Mouse (Mus musculus) adrenal gland, adult 18-20 months (tissue): ENCODE measurements around the gene Nsun2. TPM values are rescaled to one million over a fixed set of nuclear protein-coding genes. Genes with fewer than 3 reads are reported as not detected.

Source experiments
- DNase-seq, 2 experiments: peaks; one replicate each; pipeline ENCODE4 v3.0.0; 2021 to 2022; ENCODE audit warnings: low spot score in 2 of 2
- total RNA-seq, 2 experiments: library from RNA; stranded (reverse); gene quantifications; 1 replicate in 1 of 2; 2 replicates in 1 of 2; pipeline ENCODE4 v1.2.3; 2021

Nsun2 gene
- total RNA-seq, 2 experiments from 2014 or later: 77.3 to 85.7 TPM

GRCm38 (mm10) chr13:69523444-69524157 lies 9.9 kb upstream of the Nsun2 start:
- no peak for DNase-seq

GRCm38 (mm10) chr13:69524158-69524530 lies 9.4 kb upstream of the Nsun2 start:
- no peak for DNase-seq

DNA sequence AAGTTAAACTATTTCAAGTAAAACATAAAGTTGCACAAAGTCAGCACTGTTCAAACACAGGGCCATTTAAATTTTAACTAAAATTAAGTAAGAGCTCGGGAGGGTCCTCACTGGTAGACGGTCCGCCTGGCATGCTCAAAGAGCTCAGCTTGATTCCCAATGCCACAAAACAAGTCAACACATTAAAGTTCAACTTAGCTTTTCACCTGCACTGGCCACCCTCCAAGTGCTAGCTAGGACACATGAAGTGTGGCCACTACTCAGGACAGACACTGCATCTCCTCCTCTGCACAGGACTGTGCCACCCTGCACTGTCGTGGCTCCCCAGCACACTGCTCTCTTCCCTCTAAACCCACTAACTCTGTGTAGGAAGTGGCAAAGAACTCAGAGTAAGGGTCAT lies 7.7 kb upstream of the Nsun2 start:
- DNase-seq: no peak

GRCm38 (mm10) chr13:69528531-69528930 lies 5.0 kb upstream of the Nsun2 start:
- no peak for DNase-seq

DNA sequence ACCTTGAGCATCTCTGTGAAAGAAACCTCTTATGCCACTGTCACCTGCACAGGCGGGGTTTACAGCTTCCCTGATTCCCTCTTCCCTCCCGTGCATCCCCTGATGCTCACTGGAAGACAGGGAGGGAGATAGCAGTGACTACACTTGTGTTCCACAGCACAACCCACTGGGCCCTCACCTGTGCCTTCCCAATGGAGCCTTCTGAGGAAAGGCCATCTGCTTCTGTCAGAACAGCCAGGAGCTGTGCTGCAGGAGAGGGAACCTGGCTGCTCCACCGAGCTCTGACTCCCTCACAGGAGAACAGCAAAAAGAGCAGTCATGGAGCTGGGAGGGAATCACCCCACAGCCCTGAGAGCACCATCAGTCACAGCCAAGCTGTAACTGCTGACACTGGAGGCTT lies 3.4 kb upstream of the Nsun2 start:
- DNase-seq: no peak

DNA sequence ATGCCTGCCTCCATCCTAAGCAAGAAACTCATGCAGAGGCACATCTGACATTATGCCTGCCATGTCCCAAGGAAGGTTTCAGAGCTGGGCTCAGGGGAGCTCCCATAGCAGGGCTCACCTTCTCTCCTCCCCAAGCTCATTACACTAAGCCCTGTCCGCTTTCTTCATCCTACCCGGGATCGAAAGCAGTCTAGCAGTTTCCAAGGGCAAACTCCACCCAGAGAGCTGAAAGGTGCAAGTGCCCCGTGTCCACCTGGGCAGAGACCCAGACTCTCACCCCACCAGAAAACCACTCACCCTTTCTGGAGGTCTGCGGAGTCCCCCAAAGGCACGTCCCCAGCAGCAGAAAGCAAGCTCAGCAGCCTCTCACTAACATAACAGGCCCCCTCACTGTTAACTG lies 2.6 kb upstream of the Nsun2 start:
- no peak for DNase-seq

- DNase-seq: no peak
Measured at GRCm38 (mm10) chr13:69531431-69531830, 2.1 kb upstream of the Nsun2 start.

DNA sequence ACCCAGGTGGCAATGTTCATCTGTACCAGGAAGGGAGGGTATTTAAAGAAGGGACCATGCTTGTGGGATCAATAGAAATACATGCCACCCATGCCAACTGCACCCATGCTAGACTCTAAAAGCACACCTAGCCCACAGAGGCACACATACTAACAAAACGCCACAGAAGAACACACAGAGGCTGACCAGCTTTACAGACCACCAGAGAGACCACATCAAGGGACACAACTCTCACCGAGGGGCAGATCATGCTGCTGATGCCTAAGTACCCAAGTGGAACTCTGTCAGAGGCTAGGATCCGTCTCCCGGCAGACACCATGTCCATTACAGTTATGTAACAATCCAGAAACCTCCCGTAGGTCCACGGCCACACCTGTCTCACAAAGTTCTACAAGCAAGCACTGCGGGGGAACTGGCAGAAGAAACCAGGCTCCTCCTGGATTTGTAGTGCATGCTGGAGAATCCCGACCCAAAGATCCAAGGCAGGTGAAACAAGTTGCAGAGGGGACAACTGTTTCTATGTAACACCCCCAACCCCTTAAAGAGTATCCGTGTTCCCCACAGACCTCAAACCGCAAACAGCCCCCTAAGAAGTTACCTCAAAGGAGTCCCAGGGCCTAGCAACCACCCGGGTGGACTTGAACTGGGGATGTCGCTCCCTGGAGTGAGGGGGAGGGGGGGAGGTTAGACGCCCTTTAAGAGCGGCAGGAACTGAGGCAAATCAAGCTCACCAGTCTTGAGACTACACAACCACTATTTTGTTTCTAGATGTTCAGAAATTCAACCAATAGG lies 1.2 kb upstream of the Nsun2 start:
- peak in 1 of 2 experiments; percentile 6 for DNase-seq

DNA sequence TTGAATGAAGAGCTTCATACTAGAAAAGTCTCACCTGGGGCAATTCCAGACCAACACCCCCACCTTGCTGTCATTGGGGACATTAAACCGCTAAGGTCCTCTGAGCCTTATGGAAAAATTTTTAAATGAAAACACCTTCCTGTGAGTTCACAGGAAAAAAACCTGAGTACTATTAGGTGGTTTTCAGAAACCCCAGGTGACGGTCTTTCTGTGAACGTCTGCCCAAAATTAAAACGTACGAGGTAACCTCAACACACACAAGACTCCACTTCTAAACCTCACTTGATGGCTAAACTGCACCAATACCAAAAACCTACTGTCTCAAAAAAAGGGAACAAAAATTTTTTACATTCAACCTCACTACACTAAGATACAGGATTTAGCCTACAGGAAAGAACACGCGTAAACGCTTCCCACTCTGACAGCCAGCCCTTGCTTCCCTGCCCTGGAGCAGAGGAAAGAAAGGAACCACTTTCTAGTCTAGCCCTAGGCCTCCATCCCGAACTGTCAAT lies 597 bp upstream of the Nsun2 start:
- no peak for DNase-seq

DNA sequence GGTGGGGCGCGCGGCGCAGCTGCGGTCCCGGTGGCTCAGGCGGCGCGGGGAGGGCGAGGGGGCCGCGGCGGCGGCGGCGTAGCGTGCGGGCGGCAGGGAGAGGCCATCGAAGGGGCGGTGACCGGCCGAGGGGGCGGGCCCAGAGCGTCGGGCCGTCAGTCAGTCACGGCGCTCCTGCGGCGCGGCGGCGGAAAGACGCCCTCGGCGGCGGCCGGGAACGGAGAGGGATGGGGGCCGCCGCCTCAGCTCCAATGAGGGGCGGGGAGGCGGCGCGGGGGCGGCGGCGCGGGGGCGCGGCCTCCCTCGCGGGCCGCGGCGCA lies 748 bp downstream of the Nsun2 start, which contains the start of gene Tent4a:
Gene Tent4a, minus strand, starts transcription at position 284 of the 320 bp plus-strand sequence.
- no peak for DNase-seq

- peak; percentile 97 to 98 for DNase-seq
Measured at GRCm38 (mm10) chr13:69534654-69535551, 1.4 kb downstream of the Nsun2 start.

GRCm38 (mm10) chr13:69536021-69536420 lies 2.5 kb downstream of the Nsun2 start:
- DNase-seq: no peak

- DNase-seq: no peak
Measured at GRCm38 (mm10) chr13:69537366-69537765, 3.8 kb downstream of the Nsun2 start.

GRCm38 (mm10) chr13:69538327-69538726 lies 4.8 kb downstream of the Nsun2 start:
- DNase-seq: no peak

DNA sequence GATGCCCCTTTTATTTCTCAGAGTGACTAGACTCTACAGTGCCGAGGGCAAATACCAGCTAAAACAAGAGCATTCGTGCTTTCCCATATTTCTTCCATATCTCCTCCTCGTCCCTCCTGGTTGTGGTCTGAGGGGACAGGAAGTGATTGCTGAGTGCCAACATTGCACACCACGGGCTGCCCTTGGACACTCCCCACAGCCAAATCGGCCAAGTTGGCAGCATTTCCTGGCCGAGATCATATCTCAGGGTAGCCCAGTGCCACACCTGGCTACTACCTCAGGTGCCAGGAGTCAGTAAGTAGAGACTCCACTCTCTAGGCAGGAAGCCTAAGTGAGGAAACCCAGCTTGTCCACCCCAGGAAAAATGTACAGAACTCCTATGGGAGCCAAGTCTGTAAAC lies 7.7 kb downstream of the Nsun2 start:
- no peak for DNase-seq

DNA sequence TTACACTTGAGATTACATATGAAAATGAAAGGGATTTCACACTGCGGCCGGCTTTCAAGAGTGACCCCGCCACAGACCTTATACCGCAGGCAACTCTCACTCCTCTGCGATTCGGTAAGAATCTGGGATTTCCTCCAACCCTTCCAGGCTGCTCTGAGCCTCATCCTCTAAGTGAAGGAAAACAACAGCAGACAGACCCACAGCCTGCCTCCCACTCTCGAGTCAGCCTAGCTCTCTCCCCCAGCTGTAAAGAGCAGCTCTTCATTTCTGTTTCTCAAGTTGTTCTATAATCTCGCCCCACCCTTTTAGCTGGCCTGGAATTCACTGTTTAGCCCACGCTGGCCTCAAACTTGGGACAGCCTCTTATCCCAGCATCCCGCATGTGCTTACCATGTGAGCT lies 8.2 kb downstream of the Nsun2 start:
- no peak for DNase-seq

DNA sequence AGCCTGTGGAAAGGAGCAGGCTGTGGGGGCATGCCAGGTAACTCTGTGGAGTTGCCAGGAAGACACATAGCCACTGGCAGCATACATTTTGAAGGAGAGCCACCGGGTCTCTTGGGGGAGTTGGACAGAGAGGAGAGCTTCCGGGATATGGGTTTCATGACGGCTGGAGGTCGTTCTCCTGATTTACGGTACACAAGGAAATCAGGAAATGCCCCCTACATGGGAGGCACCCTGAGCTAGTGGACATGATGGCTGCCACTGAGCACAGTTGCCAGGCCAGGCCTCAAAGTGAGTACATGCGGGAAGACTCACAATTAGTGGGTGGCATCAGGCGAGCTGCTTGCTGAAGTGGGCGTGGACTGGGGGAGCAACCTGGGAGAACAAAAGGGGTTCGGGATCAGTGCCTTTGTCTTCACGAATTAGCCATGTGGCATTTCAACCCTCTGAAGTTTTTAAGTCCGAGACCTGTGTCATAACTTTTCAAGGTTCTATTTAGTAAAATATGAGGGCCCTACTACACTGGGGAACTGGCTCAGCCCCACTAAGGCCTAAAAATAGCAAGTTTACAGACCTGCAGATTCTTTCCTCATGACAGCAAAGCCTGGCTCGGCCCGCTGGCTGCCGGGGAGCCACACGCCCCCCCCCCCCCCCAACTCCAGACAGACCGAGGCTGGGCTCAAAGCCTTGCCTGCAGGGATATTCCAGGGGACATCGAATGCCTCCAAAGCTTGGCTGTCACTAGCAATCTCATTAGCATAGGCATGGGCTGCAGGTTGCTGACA lies 9.2 kb downstream of the Nsun2 start:
- DNase-seq: no peak

DNA sequence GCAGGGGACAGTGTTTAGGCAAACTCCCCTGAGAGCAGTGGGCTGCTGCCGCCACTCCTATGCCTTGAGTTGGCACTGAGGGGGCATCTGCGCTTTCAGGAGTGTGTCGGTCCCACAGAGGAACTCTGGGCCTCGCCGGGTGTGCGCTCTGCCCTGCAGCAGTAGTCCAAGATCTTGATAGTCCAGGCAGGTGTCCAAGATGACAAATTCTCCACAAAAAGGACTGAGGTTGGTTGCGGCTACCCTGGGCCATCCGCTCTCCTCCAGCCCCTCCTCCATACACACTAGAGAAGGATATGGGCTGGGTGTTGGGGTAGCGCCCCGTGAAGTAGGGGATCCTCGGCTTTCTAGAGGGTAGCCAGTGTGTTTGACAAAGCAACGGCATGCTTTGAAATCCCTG lies 10.0 kb downstream of the Nsun2 start:
- DNase-seq: no peak

- DNase-seq: no peak
Measured at GRCm38 (mm10) chr13:69545019-69545418, 11.5 kb downstream of the Nsun2 start.

- no peak for DNase-seq
Measured at GRCm38 (mm10) chr13:69547488-69548180, 14.1 kb downstream of the Nsun2 start.
